Mouse (Mus musculus): ENCODE measurements around the gene Psph.
A peak's percentile ranks its signal among the peaks of the same experiment; 100 is the strongest.
"Not testable (repeated sequence)": the region's sequence is repeated elsewhere in the genome, so short reads cannot be mapped to it uniquely, and the experiment has no call there.

Psph gene

DNA sequence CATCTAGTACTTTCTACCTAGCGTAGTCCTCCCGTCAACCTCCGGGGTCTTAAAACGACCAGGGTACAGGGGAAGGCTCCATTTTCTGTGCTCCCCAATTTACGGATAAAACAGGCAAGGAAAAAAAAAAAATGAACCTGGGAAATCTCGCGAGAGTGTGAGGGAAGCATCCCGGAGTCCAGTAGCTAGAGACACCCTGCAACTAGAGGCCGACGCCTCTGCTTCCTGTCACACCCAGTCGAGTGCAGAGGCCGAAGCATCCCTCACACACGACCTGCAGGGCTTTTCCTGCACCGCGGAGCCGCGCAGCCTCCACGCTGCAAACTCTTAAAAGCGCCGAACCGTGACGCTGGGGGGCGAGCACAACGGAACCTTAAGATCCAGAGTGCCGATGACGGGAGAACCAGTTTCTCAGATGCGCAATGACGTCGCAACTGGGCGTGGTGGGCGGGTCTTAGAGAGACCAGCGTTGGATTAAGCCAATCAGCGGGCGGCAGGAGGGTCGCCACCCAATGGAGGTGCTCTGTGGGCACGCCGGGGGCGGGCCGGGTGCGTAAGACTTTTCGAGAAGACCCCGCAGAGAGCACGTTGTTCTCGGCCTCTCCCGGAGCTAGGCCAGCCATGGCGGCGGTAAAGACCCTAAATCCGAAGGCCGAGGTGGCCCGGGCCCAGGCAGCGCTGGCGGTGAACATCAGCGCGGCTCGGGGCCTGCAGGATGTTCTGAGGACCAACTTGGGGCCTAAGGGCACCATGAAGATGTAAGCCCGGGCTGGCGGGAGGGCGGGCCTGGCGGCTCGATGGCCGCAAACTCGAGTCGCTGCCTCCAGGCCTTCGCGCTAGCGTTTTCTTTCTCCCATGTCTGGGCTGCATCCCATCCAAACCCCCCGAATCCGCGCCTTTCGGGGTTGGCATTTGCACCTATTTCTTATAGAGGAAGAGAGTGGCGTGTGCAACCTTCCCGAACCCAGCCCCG is at the start of gene Psph:
Gene Psph (minus strand): TSS at position 632 of the 973 bp plus-strand sequence.
- DNase-seq (ENCODE audit: low read depth, low spot score), result peak; percentile 100

DNA sequence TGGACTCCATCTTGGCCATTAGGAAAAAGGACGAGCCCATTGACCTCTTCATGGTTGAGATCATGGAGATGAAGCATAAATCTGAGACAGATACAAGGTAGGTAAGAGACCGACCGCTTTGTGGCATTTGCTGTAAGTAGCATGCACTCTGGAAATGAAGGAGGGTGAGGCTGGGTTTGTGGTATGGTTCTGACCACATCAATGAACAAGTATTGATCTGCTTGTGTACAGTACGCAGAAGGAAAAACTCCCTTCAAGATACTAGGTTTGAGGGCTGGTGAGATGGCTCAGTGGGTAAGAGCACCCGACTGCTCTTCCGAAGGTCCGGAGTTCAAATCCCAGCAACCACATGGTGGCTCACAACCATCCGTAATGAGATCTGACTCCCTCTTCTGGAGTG is 3.3 kb upstream of the Psph start:
- not testable (repeated sequence) for DNase-seq (ENCODE audit: low read depth, low spot score)

DNA sequence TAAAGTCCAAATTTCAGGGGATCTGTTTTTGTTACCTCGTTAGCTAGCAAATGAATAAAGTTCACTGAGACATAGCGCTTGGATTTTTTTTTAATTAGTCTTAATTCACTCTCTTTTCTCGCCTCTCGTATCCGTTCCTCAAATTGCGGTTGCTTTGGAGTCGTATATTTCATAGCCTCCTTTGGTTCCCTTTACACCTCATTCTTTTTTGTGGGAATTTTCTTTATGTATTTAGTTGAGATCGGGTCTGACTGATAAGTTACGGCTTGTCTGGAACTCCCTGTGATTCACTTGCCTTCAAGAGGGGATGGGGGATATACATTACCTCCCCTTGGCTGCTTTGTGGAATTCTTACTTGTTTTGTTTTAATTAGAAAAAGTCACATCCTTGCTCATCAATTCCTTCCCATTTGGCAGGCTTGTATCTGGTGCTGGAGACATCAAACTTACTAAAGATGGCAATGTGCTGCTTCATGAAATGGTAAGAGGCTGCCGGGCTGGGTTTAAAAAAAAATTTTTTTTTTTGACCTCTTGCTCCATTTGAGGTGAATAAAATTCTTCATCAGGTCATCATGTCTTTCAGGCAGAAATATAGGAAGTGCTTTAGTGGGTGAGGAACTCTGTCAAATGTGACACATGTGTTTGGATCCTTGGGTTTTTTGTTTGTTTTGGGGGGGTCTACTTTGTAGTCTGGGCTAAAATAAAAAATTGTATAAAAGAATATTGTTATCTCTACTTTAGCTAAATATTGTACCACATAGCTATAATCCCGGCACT is 757 bp upstream of the Psph start:
- no peak for DNase-seq (ENCODE audit: low read depth, low spot score)

DNA sequence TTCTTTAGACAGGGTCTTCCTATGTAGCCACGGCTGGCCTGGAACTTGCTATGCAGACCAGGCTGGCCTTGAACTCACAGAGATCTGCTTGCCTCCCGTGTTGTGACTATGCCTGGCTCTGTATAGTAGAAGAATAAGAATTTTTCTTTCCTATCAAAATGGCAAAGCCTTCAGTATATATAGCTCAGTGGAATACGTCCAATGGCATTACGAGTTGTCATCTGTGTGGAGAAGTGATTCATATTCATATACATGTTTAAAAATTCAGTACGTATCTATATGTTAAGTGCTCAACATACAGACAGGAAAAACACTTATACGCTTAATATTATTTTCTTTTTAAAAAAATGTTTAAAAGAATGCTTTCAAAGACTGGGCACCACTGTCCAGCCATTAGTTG is 1.1 kb downstream of the Psph start:
- no peak for DNase-seq (ENCODE audit: low read depth, low spot score)

DNA sequence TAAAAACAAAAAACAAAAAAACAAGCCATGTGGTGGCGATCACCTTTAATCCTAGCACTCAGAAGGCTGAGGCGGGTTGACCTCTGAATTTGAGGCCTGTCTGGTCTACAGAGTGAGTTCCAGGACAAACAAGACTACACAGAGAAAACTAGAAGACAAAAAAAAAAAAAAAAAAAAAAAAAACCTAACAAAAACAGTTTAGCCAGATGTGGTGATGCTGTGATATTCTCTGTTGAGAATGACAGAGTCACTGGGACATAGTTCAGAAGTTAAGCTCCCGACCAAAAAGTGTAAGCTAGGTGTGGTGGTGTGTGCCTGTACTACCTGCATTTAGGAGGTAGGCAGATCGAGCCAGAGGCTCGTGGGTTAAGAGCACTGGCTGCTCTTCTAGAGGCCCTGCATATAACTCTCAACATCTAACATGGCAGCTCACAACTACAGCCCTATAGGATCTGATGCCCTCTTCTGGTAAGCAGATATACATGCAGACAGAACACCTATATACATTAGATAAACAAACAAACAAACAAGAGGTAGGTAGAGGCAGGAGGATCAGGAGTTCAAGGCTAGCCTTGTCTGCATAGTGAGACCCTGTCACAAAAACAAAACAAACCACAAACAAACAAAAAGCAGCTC is 1.9 kb downstream of the Psph start:
- no peak for DNase-seq (ENCODE audit: low read depth, low spot score)

DNA sequence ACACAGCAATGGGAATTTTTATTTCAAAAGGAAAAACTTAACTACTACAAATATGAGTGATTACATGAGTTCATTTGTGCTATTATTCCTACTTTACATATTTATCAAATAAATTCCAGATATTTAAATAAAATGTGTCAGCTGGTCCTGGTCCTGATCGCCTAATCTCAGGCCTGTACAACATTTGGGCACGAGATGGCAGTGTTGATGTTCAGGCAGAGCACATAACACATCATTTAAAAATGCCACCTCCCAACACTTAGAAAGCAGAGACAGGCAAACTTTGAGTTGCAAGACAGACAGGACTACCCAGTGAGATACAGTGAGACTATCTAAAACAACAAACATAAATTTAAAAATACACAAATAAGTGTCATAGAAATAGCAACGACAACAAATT is 5.0 kb downstream of the Psph start:
- DNase-seq (ENCODE audit: low read depth, low spot score), result no peak

DNA sequence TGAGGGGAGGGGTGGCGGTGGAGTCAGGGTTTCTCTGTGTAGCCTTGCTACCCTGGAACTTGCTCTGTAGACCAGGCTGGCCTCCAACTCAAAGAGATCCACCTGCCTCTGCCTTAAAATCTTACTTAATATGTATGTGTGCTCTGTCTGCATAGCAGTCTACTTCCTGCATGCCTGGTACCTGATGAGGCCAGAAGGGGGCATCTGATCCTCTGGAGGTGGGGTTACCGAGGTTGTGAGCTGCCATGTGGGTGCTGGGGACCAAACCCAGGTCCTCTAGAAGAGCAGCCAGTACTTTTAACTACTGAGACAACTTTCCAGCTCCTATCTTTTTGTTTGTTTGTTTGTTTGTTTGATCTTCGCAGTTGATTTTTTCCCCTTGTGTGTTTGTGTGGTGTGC is 7.1 kb downstream of the Psph start:
- DNase-seq (ENCODE audit: low read depth, low spot score), result no peak

DNA sequence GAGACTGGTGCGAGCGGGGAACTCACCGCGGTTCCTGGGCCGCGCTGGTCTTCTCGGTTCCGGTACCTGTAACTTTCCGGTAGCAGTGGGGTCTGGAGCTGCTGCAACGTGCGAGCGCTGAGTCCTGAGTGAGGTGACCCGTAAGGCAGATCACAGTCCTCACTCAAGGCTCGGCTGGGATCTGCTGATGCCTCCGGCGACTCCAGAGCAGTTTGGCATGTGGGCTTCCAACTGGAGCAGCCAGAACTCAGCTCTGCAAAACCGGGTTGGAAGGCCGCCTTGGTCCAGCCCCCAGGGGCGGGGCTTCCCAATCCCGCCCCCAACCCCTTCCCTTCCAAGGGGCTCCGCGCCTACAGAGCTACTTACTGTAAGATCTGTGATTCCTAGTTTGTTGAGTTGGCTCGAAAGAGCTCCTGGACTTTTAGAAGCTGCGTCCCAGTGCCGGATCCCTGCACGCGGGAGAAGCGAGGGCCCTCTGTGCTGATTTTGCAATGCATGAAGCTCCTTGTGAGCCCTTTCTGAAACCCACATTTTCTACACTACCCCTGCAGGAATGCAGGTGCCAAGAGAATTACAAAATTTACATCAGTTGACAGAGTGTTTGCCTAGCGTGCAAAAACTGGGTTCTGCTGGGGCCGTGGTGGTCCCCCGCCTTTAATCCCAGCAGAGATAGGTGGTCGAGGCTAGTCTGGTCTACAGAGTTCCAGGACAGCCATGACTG is 8.1 kb downstream of the Psph start:
- DNase-seq (ENCODE audit: low read depth, low spot score), result peak; percentile 75

DNA sequence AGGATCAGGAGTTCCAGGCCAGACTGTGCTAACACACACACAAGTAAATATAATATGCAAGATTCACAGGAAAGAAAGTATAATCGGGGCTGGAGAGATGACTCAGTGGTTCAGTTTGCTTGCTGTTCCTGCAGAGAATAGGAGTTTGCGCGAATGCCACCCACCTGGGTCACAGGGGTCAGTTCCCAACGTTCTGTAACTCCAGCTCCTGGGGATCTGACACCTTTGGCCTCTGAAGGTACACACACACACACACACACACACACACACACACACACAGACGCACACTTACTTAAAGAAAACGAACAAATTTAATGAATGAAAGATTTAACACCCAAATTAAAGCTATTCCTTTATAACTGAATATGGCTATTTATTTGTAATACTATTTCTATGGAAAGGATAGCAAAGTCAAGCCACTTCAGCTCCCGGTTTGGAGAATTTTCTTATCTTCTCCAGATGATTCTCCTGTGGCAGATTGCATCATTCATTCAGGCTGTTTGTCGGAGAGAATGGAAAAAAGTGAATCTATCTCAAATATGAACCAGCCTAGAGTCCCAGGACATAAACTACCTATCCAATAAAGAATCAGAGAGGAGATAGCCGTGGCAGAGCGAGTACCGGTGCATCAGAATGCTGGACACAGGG is 8.8 kb downstream of the Psph start:
- DNase-seq (ENCODE audit: low read depth, low spot score), result no peak

DNA sequence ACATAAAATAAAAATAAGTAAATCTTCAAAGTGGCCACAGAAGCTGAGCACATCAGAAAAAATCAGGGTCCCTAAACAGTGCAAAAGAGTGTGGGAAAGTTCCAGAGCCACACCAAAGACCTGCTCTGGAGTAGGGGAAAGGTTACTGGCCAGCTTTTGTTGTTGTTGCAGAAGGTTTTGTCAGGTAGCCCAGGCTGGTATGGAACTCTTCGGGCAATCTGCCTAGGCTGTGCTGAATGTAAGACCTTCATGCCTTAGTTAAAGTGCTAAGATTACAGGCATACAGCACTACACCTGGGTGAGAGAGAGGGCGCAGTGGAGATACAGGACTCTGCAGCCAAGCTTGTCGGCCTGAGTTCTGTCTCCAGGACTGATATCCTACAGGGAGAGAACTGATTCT is 12.6 kb downstream of the Psph start:
- DNase-seq (ENCODE audit: low read depth, low spot score), result no peak

DNA sequence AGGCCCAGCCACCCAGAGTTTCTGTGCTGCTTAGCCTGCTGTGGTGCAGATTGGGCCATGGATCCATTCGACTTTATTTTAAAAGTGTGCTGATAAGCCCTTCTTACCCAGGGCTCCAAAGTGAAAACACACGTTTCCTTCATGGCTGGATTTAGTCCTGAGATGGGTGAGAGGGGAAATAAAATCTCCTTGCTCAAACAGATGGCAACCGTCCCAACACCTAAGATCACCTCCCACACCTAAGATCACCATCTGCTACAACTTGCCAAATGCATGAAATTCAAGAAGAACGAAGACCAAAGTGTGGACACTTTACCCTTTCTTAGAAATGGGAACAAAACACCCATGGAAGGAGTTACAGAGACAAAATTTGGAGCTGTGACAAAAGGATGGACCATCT is 13.9 kb downstream of the Psph start:
- not testable (repeated sequence) for DNase-seq (ENCODE audit: low read depth, low spot score)

DNA sequence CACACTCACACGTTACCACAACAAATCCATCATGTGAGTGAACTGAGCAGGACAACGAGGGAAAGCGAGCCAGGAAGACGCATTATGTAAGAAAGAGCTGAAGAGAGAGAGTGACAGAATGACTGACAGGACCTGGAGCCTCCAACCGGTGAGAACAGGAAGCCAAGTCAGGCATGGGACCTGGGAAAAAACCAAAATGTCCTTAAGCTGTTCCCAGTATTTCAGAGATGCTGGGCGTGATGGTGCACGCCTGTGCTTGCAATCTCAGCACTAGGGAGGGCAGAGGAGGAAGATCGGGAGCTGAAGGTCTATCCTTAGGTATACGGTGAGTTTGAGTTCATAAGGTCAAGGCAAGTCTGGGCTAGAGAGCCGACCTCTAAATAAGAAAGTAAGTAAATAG is 14.8 kb downstream of the Psph start:
- DNase-seq (ENCODE audit: low read depth, low spot score), result no peak

DNA sequence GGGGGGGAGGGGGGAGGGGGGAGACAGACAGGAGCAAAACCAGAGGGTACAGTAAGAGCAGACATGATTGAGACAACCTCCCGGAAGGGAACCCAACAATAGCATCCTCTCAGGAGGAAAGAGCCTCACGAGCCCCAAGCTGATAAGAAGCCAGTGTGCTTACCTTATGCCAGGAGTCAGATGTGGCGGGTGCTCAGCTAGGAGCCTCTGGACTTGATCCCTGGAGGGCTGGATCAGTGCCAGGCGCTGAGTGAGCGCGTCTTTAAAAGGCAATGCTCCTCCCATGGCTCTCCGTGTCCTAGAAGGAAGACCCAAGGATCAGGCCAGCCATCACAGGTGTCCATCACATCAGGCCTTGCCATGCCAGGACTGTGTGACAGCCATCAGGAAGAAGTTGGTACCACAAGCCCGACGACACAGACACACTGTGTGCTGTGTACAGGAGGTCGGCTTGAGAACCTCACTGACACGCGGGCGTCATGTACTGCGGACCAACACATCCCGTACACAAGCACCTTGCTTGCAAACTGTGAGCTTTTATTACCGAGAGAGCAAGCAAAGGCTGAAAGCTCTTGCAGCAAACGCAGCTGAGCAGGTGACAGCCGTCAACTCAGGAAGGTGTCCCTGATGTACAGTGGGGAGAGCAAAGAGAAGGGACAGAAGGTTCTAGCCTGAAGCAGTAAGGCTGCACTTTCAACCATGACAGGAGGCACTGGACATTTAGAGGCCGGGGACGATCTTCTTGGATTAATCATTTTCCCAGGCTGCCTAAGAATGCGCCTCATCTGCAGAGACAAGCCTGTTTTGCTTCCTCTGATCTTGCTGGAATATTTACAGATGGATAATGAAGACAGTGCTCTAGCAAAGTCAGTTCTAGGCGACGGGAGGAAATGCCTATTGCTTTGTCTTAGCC is 16.6 kb downstream of the Psph start:
- DNase-seq (ENCODE audit: low read depth, low spot score), result no peak

DNA sequence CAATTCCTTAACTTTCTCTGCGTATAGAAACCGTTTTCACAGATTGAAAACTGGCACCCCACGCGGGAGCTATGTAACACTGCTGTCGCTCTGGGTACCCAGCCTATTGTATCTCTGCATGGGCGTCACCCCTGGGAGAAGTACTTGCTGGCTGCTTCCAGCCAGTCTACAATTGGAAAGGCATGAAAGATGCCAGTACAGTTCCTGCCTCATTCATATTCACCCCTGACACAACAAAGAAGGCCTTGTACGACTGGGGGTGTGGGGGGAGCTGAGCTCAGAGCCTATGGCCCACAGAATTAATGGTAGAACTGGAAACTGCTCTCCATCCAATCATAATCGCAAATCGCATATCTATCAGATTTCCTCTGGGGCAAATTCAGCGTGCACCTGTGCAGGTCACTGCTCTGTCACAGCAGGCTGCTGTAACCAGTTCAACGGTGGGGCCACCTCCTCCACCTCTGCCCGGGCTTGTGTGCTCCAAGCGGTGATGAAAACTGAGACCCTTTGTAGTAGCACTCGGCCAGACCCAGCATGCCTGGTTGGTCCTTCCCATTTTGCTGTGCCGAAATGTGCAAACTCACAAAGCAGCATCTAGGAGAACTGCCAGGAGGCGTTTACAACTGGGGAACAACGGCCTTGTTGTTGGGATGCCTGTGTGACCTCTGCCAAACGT is 25.2 kb downstream of the Psph start:
- no peak for DNase-seq (ENCODE audit: low read depth, low spot score)

DNA sequence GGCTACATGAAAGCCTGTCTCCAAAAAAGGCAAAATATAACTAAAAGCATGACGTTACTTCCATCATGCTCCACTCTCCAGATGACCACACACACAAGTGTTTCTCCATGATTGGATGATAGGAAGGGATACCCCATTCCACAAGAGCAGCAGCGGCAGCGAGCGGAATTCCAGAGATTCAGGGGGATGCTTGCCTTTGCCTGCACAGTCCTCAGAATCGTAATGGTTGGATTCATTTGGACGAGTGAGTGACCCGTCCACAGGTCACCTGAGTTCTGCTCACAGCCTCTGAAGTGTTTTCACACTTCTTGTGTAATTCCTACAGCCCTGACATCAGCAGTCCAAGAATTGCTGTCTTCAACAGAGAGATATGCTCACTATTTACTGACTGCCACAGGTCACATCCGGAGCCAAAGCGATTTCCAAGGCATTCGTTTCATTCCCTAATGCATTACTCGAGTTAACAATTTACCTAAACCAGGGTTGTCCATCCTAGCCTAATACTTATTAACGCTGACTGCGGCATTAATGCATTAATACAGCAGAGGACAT is 27.2 kb downstream of the Psph start:
- DNase-seq (ENCODE audit: low read depth, low spot score), result no peak

DNA sequence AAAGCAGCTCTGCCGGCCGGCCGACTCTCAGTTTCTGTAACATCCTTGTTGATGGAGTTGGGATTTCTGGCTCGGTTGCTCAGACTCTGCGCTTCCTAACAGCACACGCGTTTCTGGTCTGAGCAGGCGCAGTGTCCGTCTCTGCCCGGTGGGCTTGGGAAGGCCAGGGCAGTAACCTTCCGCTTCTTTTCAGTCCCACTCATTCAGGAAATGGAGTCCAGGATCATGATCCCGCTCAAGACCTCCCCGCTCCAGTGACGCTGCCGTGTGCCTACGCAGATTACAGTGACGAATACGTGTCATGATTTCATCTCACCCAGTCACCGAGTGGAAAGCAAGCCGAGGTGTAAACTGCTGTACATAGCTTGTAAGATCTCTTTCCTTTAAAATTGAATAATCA is 30.4 kb downstream of the Psph start:
- no peak for DNase-seq (ENCODE audit: low read depth, low spot score)

DNA sequence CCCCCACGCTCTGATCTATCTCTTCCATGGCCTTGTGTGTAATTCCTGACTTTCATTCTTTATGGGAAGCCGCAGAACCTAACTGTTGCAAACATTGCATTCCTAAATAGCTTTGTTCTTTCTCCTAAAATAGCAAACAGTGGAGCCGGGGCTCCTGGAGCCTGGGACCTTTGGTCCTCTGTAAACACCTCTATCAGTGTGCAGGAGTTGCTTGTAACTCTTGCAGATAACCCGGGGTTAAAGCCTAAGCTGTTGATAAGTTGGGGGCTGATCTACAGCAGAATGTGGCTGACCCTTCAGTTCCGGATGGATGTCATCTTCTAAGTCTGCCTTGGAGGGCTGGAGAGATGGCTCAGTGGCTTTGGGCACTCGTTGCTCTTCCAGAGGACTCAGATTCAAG is 43.2 kb downstream of the Psph start:
- no peak for DNase-seq (ENCODE audit: low read depth, low spot score)

DNA sequence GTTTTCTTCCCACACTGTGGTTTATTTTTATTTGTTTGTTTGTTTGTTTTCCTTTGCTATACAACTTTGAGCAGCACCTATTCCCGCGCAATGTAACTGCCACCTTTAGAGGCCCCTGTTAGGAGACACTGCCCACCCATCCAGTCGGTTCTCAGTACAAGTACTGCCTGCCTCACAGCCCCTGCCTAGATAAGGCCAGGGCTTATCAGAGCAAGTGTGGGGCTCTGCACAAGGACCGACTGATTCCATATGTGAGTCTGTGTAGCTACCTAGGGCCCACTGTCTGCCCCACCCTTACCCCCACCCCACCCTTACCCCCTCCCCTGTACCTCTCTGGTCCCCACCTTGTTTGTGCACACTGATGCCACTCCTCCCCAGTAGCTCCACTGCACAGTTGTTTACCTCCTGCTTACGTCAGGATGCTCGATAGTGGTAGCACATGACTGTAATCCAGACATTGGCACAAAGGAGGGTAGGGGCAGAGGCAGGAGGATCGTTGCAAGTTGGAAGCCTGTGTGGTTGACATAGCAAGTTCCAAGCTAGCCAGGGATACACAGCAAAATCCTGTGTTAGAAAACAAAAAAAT is 44.3 kb downstream of the Psph start:
- no peak for DNase-seq (ENCODE audit: low read depth, low spot score)

DNA sequence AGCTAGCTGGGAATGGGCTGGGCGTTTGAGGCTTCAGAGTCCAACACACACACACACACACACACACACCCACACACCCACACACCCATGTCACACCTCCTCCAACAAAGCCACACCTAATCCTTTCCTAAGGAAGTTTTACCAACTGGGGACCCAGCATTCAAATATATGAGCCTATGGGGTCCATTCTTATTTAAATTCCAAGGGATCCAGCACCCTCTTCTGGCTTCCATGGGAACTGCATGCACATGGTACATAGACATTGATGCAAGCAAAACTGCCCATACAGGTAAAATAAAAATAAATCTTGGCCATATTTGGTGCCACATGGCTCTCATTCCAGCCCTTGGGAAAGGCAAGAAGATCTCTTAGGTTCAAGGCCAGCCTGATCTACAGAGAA is 46.3 kb downstream of the Psph start:
- DNase-seq (ENCODE audit: low read depth, low spot score), result no peak

Data from WW6 (cell line).